Mouse (Mus musculus) testis, adult 2 months (tissue): ENCODE measurements around the gene Eda.

Experiments
- CTCF ChIP-seq: fragments of 200-500 bp; IDR thresholded peaks from 2 replicates; pipeline ENCODE4 v1.5.1; 2012; ENCODE audit warnings: low read depth, mild to moderate bottlenecking, inconsistent platforms, low read length, moderate library complexity; ENCODE audit not compliant: control insufficient read depth, insufficient read depth, insufficient replicate concordance
- POLR2A ChIP-seq: fragments of 200-500 bp; IDR thresholded peaks from 2 replicates; pipeline ENCODE4 v1.6.1; 2012; ENCODE audit warnings: low read depth, mild to moderate bottlenecking, inconsistent platforms, low read length, moderate library complexity; ENCODE audit not compliant: control insufficient read depth

GRCm38 (mm10) chrX:100195286-100195685 lies 219.9 kb downstream of the Eda start:
- no peak for TF ChIP-seq CTCF
- TF ChIP-seq POLR2A: no peak
